Mouse (Mus musculus): Measurements from ENCODE around the gene Trio. TPM values are rescaled to one million over a fixed set of nuclear protein-coding genes. Genes with fewer than 3 reads are reported as not detected.

The Trio gene
- total RNA-seq, 2 experiments from 2014 or later: 42.9 to 43.7 TPM

- intact Hi-C loops (cut with DNase I): loop anchor here (1.0 kb wide), 1 partner anchor 70 kb away; no protein-coding TSS in a partner anchor
- peak; percentile 26 for DNase-seq (ENCODE audit: low spot score)
Observed at GRCm38 (mm10) chr15:27821651-27822364, 203.8 kb downstream of the Trio start.

- intact Hi-C loops (cut with DNase I): no loop called here
- no peak for DNase-seq (ENCODE audit: low spot score)
Observed at GRCm38 (mm10) chr15:27817096-27817495, 208.6 kb downstream of the Trio start.

- no peak for DNase-seq (ENCODE audit: low spot score)
- intact Hi-C loops (cut with DNase I): no loop called here
Observed at GRCm38 (mm10) chr15:27814677-27815391, 210.8 kb downstream of the Trio start.

GRCm38 (mm10) chr15:27810793-27811488, 214.7 kb downstream of the Trio start:
- intact Hi-C loops (cut with DNase I): no loop called here
- no peak for DNase-seq (ENCODE audit: low spot score)

GRCm38 (mm10) chr15:27810262-27810661, 215.4 kb downstream of the Trio start:
- intact Hi-C loops (cut with DNase I): no loop called here
- no peak for DNase-seq (ENCODE audit: low spot score)

- DNase-seq (ENCODE audit: low spot score): no peak
- intact Hi-C loops (cut with DNase I): loop anchor here (5.0 kb wide), 2 partner anchors 36 to 51 kb away; no protein-coding TSS in a partner anchor
Observed at GRCm38 (mm10) chr15:27808596-27809276, 216.9 kb downstream of the Trio start.

GRCm38 (mm10) chr15:27806219-27806618, 219.4 kb downstream of the Trio start:
- intact Hi-C loops (cut with DNase I): loop anchor here (5.0 kb wide), 2 partner anchors 34 to 49 kb away; no protein-coding TSS in a partner anchor
- no peak for DNase-seq (ENCODE audit: low spot score)

GRCm38 (mm10) chr15:27805654-27806053, 220.0 kb downstream of the Trio start:
- DNase-seq (ENCODE audit: low spot score): no peak
- intact Hi-C loops (cut with DNase I): loop anchor here (5.0 kb wide), 2 partner anchors 33 to 48 kb away; no protein-coding TSS in a partner anchor

- intact Hi-C loops (cut with DNase I): no loop called here
- no peak for DNase-seq (ENCODE audit: low spot score)
Observed at GRCm38 (mm10) chr15:27804447-27804846, 221.2 kb downstream of the Trio start.

GRCm38 (mm10) chr15:27803568-27804345, 221.9 kb downstream of the Trio start:
- intact Hi-C loops (cut with DNase I): no loop called here
- DNase-seq (ENCODE audit: low spot score): no peak

- no peak for DNase-seq (ENCODE audit: low spot score)
- intact Hi-C loops (cut with DNase I): no loop called here
Observed at GRCm38 (mm10) chr15:27802243-27802642, 223.4 kb downstream of the Trio start.

GRCm38 (mm10) chr15:27801177-27801576, 224.5 kb downstream of the Trio start:
- intact Hi-C loops (cut with DNase I): no loop called here
- DNase-seq (ENCODE audit: low spot score): no peak

GRCm38 (mm10) chr15:27797480-27798155, 228.0 kb downstream of the Trio start:
- intact Hi-C loops (cut with DNase I): loop anchor here (2.0 kb wide), 1 partner anchor 15 kb away; no protein-coding TSS in a partner anchor
- DNase-seq (ENCODE audit: low spot score): no peak

- intact Hi-C loops (cut with DNase I): loop anchor here (2.0 kb wide), 1 partner anchor 14 kb away; no protein-coding TSS in a partner anchor
- no peak for DNase-seq (ENCODE audit: low spot score)
Observed at GRCm38 (mm10) chr15:27796868-27797222, 228.8 kb downstream of the Trio start.

GRCm38 (mm10) chr15:27795942-27796867, 229.4 kb downstream of the Trio start:
- no peak for DNase-seq (ENCODE audit: low spot score)
- intact Hi-C loops (cut with DNase I): loop anchor here (2.0 kb wide), 1 partner anchor 13 kb away; no protein-coding TSS in a partner anchor

GRCm38 (mm10) chr15:27793284-27793683, 232.4 kb downstream of the Trio start:
- no peak for DNase-seq (ENCODE audit: low spot score)
- intact Hi-C loops (cut with DNase I): no loop called here

- intact Hi-C loops (cut with DNase I): no loop called here
- DNase-seq (ENCODE audit: low spot score): no peak
Observed at GRCm38 (mm10) chr15:27792473-27792872, 233.2 kb downstream of the Trio start.

GRCm38 (mm10) chr15:27791141-27791540, 234.5 kb downstream of the Trio start:
- intact Hi-C loops (cut with DNase I): no loop called here
- DNase-seq (ENCODE audit: low spot score): no peak
